Mouse (Mus musculus): ENCODE results near the gene Rbms3.

- TF ChIP-seq CTCF (IDR thresholded peaks at IDR 0.05; ENCODE audit: borderline replicate concordance, extremely low read depth, insufficient read depth, insufficient read length) = no peak
- no peak for TF ChIP-seq POLR2A (IDR thresholded peaks at IDR 0.05; ENCODE audit: borderline replicate concordance, extremely low read depth, insufficient read depth, insufficient read length, poor library complexity, severe bottlenecking)
Measured at GRCm38 (mm10) chr9:116541976-116542375, 1087.7 kb downstream of the Rbms3 start.

Data from brain, embryonic 14.5 days (tissue).